Mouse (Mus musculus) small intestine, adult 2 months (tissue): ENCODE data around the gene Dennd1a. TPM values are rescaled to one million over a fixed set of nuclear protein-coding genes. Genes with fewer than 3 reads are reported as not detected.

Source experiments
- H3K27ac ChIP-seq: fragments of 200-500 bp; 2 replicates; pipeline ENCODE4 v1.5.1; 2012; ENCODE audit warnings: low read depth, low read length, control low read depth, inconsistent platforms; ENCODE audit not compliant: insufficient read depth
- H3K27me3 ChIP-seq: fragments of 200-500 bp; 2 replicates; pipeline ENCODE4 v1.6.1; 2012; ENCODE audit warnings: mild to moderate bottlenecking, moderate library complexity, low read length, inconsistent platforms; ENCODE audit not compliant: control insufficient read depth, insufficient read depth
- H3K36me3 ChIP-seq: fragments of 200-500 bp; 2 replicates; pipeline ENCODE4 v1.6.1; 2012; ENCODE audit warnings: mild to moderate bottlenecking, low read length, control low read depth, inconsistent platforms; ENCODE audit not compliant: control insufficient read depth, insufficient read depth
- H3K4me1 ChIP-seq: fragments of 200-500 bp; 2 replicates; pipeline ENCODE4 v1.6.1; 2012; ENCODE audit warnings: low read length, inconsistent platforms, mixed read lengths; ENCODE audit not compliant: control insufficient read depth, insufficient read depth, insufficient read length
- H3K4me3 ChIP-seq: fragments of 200-500 bp; 2 replicates; pipeline ENCODE4 v1.5.1; 2012; ENCODE audit warnings: low read depth, mild to moderate bottlenecking, control low read depth, inconsistent platforms, low read length, moderate library complexity
- CTCF ChIP-seq: fragments of 200-500 bp; IDR thresholded peaks from 2 replicates; pipeline ENCODE4 v1.5.1; 2012; ENCODE audit warnings: low read depth, mild to moderate bottlenecking, control low read depth, inconsistent platforms, low read length, moderate library complexity, mixed read lengths; ENCODE audit not compliant: insufficient replicate concordance, insufficient read length; ENCODE audit errors: extremely low read depth
- POLR2A ChIP-seq: fragments of 200-500 bp; IDR thresholded peaks from 2 replicates; pipeline ENCODE4 v1.6.1; 2012; ENCODE audit warnings: low read depth, mild to moderate bottlenecking, control low read depth, inconsistent platforms, low read length, moderate library complexity
- WGBS: fragments of 180-500 bp; shearing (Covaris S2); methylation state at CpG from one replicate; pipeline ENCODE4 v1.1.7; 2018; 5-methylcytosine and 5-hydroxymethylcytosine counted together
- polyA plus RNA-seq: library from polyadenylated mRNA; depleted of rRNA; stranded (reverse); fragments of >200 nt; gene quantifications from 2 replicates; pipeline ENCODE4 v1.2.3, GENCODE M21; 2012

Gene Dennd1a
- polyA plus RNA-seq, 1 experiment = 8.2 TPM

DNA sequence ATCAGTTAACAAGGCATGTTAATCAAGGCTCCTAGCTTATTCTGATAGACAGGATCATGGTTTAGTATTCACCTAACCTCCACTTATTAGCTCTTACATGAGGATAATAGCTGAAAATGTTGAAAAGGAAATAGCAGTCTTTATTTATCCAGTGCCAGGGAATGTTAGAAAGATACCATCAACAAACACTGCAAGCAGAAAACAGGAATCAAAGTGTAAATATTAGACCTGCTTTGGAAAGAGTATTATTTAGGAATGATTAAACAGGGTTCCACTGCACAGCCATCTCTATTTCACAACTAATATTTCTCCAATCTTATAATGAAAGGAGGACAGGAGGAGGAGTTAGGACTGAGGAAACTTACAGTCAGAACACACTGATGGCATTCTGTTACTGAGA lies 142.4 kb downstream of the Dennd1a start:
- Histone ChIP-seq H3K4me3 (no peak overlapping the region), H3K27me3 (no peaks in the 10 kb centered on the region), H3K4me1 (no peaks in the 10 kb centered on the region), H3K27ac (no peak overlapping the region), H3K36me3 (no peaks in the 10 kb centered on the region)
- no peak for TF ChIP-seq CTCF
- no peak for TF ChIP-seq POLR2A

- H3K4me3 ChIP-seq = no peak overlapping the region
- H3K36me3 ChIP-seq = no peaks in the 10 kb centered on the region
- TF ChIP-seq CTCF (no peak), POLR2A (no peak)
- no peaks in the 10 kb centered on the region for H3K4me1 ChIP-seq
- H3K27ac ChIP-seq = no peak overlapping the region
- 80% methylated on average over 8 of the region's 8 CpGs for WGBS
- H3K27me3 ChIP-seq = no peaks in the 10 kb centered on the region
These were observed 143.0 kb downstream of the Dennd1a start for GRCm38 (mm10) chr2:38144067-38144779.

GRCm38 (mm10) chr2:38142905-38143304 lies 144.3 kb downstream of the Dennd1a start:
- Histone ChIP-seq H3K4me3 (no peak overlapping the region), H3K27ac (no peak overlapping the region), H3K4me1 (no peaks in the 10 kb centered on the region), H3K36me3 (no peaks in the 10 kb centered on the region), H3K27me3 (no peaks in the 10 kb centered on the region)
- WGBS = 65% methylated on average over 5 of the region's 5 CpGs
- no peak for TF ChIP-seq CTCF
- TF ChIP-seq POLR2A = no peak

GRCm38 (mm10) chr2:38142210-38142609 lies 145.0 kb downstream of the Dennd1a start:
- Histone ChIP-seq H3K36me3 (no peaks in the 10 kb centered on the region), H3K4me1 (no peaks in the 10 kb centered on the region), H3K27me3 (no peaks in the 10 kb centered on the region), H3K4me3 (no peak overlapping the region), H3K27ac (no peak overlapping the region)
- 33% methylated on average over 2 of the region's 2 CpGs for WGBS
- TF ChIP-seq POLR2A = no peak
- TF ChIP-seq CTCF = no peak

DNA sequence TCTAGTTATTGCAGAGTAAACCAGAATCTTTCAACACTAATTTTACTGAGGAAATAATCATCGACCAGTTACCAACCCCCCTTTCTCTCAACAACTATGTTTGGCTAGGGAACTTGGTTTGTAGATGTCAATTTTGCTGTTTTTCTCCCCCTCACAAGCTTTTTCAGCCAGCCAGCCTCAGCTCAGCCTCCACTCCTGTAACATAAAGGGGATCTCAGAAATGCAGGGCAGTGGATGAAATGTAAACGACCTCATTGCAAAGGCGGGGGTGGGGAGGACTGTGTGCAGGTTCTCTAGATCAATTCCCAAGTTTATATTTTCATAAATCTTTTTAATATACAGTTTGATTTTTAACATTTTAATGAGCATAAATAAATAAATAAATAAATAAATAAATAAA lies 147.7 kb downstream of the Dennd1a start:
- Histone ChIP-seq H3K27me3 (no peaks in the 10 kb centered on the region), H3K36me3 (no peaks in the 10 kb centered on the region), H3K4me1 (no peaks in the 10 kb centered on the region), H3K27ac (no peak overlapping the region), H3K4me3 (no peak overlapping the region)
- WGBS = 81% methylated on average over 3 of the region's 3 CpGs
- TF ChIP-seq CTCF (no peak), POLR2A (no peak)

GRCm38 (mm10) chr2:38137086-38137485 lies 150.1 kb downstream of the Dennd1a start:
- Histone ChIP-seq H3K27ac (no peak overlapping the region), H3K4me3 (no peak overlapping the region), H3K27me3 (no peaks in the 10 kb centered on the region), H3K4me1 (no peaks in the 10 kb centered on the region), H3K36me3 (no peaks in the 10 kb centered on the region)
- TF ChIP-seq CTCF (no peak), POLR2A (no peak)
- 65% methylated on average over 5 of the region's 5 CpGs for WGBS

DNA sequence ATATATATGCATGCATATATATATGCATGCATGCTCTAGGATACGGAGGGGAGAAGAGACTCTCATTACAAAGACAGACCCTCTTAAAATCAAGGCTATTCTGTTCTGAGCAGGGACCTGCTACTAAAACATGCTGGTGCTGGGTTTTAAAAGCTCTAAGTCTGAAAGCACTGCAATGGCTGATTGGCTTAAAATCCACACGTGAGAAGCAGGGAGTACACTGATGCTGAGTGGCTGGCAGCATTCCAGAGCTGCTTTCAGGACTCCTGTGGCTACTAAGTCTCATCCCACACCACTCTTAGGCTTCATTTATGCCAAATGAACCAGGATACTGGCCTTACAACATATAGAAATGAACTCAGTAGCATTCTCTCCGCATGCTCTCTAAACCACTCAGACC lies 151.8 kb downstream of the Dennd1a start:
- no peak for TF ChIP-seq CTCF
- TF ChIP-seq POLR2A = no peak
- WGBS = 79% methylated on average over 3 of the region's 3 CpGs
- Histone ChIP-seq H3K4me1 (no peaks in the 10 kb centered on the region), H3K27me3 (no peaks in the 10 kb centered on the region), H3K36me3 (no peaks in the 10 kb centered on the region), H3K27ac (no peak overlapping the region), H3K4me3 (no peak overlapping the region)
